ENCODE assay signal across 9 mouse cellular contexts in genomic region chr6:56608277-56608676, GRCm38 (mm10). TPM values are rescaled to one million over a fixed set of nuclear protein-coding genes. Genes with fewer than 3 reads are reported as not detected.
DNase-seq lines count a peak whose midpoint lies in the region; ATAC-seq and TF ChIP-seq lines count a peak whose summit lies in the region.
"Had no signal": no experiment of that assay in that cellular context is flagged by ENCODE, and none has a peak within 500 bp of the region (broad histone marks: within the 10 kb centered on the region; RNA-seq: fewer than 3 reads in every experiment).

No protein-coding gene starts in this region.

- TF ChIP-seq CTCF in left cerebral cortex, adult 2 months (IDR thresholded peaks at IDR 0.05), result peak; percentile 91

- WGBS in forebrain, embryonic 16.5 days, result 5% methylated on average over 4 of the region's 4 CpGs
- WGBS in hindbrain, embryonic 13.5 days, result 5% methylated on average over 4 of the region's 4 CpGs
- 7% methylated on average over 4 of the region's 4 CpGs for WGBS in midbrain, embryonic 14.5 days

- peak; percentile 15 to 23 for DNase-seq in urinary bladder, adult 18-20 months (ENCODE audit: low spot score in 2 of 2)
- no peak for DNase-seq in urinary bladder, adult 2 months (ENCODE audit: low spot score)
- DNase-seq in cerebellum, adult 18-20 months, result peak; percentile 72 to 81
- peak; percentile 66 to 73 for DNase-seq in left cerebral cortex, adult 2 months (ENCODE audit: extremely low spot score in 1 of 2, low spot score in 2 of 2)
- peak; percentile 92 for DNase-seq in midbrain, embryonic 14.5 days
- peak; percentile 18 to 27 for DNase-seq in spleen, postnatal 36 days (ENCODE audit: low spot score in 2 of 2)

- no peaks in the 10 kb centered on the region for H3K4me1 ChIP-seq in forebrain, embryonic 16.5 days (replicated peaks; ENCODE audit: control insufficient read depth, insufficient read depth, low read length)
- no peaks in the 10 kb centered on the region for H3K4me1 ChIP-seq in hindbrain, embryonic 13.5 days (replicated peaks)
- H3K4me1 ChIP-seq in midbrain, embryonic 14.5 days (ENCODE audit: control insufficient read depth, insufficient read depth, low read length), result no peaks in the 10 kb centered on the region
- H3K4me1 ChIP-seq: embryonic facial prominence, embryonic 13.5 days had no signal

- H3K36me3 ChIP-seq in forebrain, embryonic 16.5 days (ENCODE audit: control insufficient read depth, insufficient read depth), result no peaks in the 10 kb centered on the region
- no peaks in the 10 kb centered on the region for H3K36me3 ChIP-seq in hindbrain, embryonic 13.5 days
- no peaks in the 10 kb centered on the region for H3K36me3 ChIP-seq in midbrain, embryonic 14.5 days (ENCODE audit: control insufficient read depth, insufficient read depth, low read length)
- H3K36me3 ChIP-seq: embryonic facial prominence, embryonic 13.5 days had no signal

- no peaks in the 10 kb centered on the region for H3K27me3 ChIP-seq in forebrain, embryonic 16.5 days (replicated peaks; ENCODE audit: control insufficient read depth, insufficient read depth, low read length)
- no peaks in the 10 kb centered on the region; the same call in 1 of the 2 replicates for H3K27me3 ChIP-seq in hindbrain, embryonic 13.5 days
- H3K27me3 ChIP-seq in midbrain, embryonic 14.5 days (ENCODE audit: control insufficient read depth, insufficient read depth, low read length), result no peaks in the 10 kb centered on the region

- H3K9ac ChIP-seq in forebrain, embryonic 16.5 days (replicated peaks; ENCODE audit: low read depth, low read length), result no peak overlapping the region
- no peak overlapping the region for H3K9ac ChIP-seq in hindbrain, embryonic 13.5 days
- H3K9ac ChIP-seq in midbrain, embryonic 14.5 days (replicated peaks; ENCODE audit: low read length), result no peak overlapping the region
- H3K9ac ChIP-seq: embryonic facial prominence, embryonic 13.5 days had no signal

- no peak overlapping the region for H3K27ac ChIP-seq in forebrain, embryonic 16.5 days (ENCODE audit: low read length)
- no peak overlapping the region for H3K27ac ChIP-seq in hindbrain, embryonic 13.5 days
- H3K27ac ChIP-seq in left cerebral cortex, adult 2 months, result no peak overlapping the region
- H3K27ac ChIP-seq in midbrain, embryonic 14.5 days (replicated peaks; ENCODE audit: low read depth, low read length), result no peak overlapping the region
- H3K27ac ChIP-seq: embryonic facial prominence, embryonic 13.5 days had no signal

- no peaks in the 10 kb centered on the region for H3K9me3 ChIP-seq in forebrain, embryonic 16.5 days (ENCODE audit: control insufficient read depth, low read length)
- H3K9me3 ChIP-seq in hindbrain, embryonic 13.5 days, result no peaks in the 10 kb centered on the region
- no peaks in the 10 kb centered on the region for H3K9me3 ChIP-seq in midbrain, embryonic 14.5 days (ENCODE audit: control insufficient read depth, low read length)
- H3K9me3 ChIP-seq: embryonic facial prominence, embryonic 13.5 days had no signal

- no peak overlapping the region for H3K4me3 ChIP-seq in forebrain, embryonic 16.5 days (replicated peaks; ENCODE audit: low read length)
- H3K4me3 ChIP-seq in hindbrain, embryonic 13.5 days, result no peak overlapping the region
- H3K4me3 ChIP-seq in left cerebral cortex, adult 2 months, result no peak overlapping the region
- no peak overlapping the region for H3K4me3 ChIP-seq in midbrain, embryonic 14.5 days (replicated peaks; ENCODE audit: low read depth, low read length)
- H3K4me3 ChIP-seq: embryonic facial prominence, embryonic 13.5 days had no signal

- H3K4me2 ChIP-seq in forebrain, embryonic 16.5 days (ENCODE audit: low read length), result no peak overlapping the region
- no peak overlapping the region for H3K4me2 ChIP-seq in hindbrain, embryonic 13.5 days
- no peak overlapping the region for H3K4me2 ChIP-seq in midbrain, embryonic 14.5 days (ENCODE audit: low read length)
- H3K4me2 ChIP-seq: embryonic facial prominence, embryonic 13.5 days had no signal

- intact Hi-C loops in left cerebral cortex, adult 2 months (cut with DNase I), result loop anchor here (1.0 to 2.0 kb wide), 3 partner anchors 83 to 542 kb away; no protein-coding TSS in a partner anchor

- peak; percentile 78 for ATAC-seq in forebrain, embryonic 16.5 days
- ATAC-seq in hindbrain, embryonic 13.5 days (ENCODE audit: low FRiP score), result peak; percentile 77
- peak; percentile 57 for ATAC-seq in midbrain, embryonic 14.5 days (ENCODE audit: low FRiP score, low TSS enrichment)

RNA-seq across cellular contexts. Expression of gene Pde1c, which starts 39.4 kb away (rescaled TPM):
- polyA plus RNA-seq in urinary bladder, adult 2 months (2012; rRNA removed), result 0.06 and 0.10 TPM in 2 replicates
- polyA plus RNA-seq in forebrain, embryonic 16.5 days (2015; fragmentation: Nextera tagmentation; extraction: Ambion mirVana), result 7.8 and 8.0 TPM in 2 replicates
- 13.8 and 16.2 TPM in 2 replicates for polyA plus RNA-seq in hindbrain, embryonic 13.5 days (2015; fragmentation: Nextera tagmentation; extraction: Ambion mirVana)
- total RNA-seq in left cerebral cortex, adult 2 months (2021), result 1 to 10 TPM; 3.1 to 6.3 TPM
- polyA plus RNA-seq in midbrain, embryonic 14.5 days (2014; fragmentation: Nextera tagmentation; extraction: Ambion mirVana), result 12.8 and 13.9 TPM in 2 replicates
